Mouse (Mus musculus) E14TG2a.4 (cell line): ENCODE data around the gene Gm11099.
A peak's percentile ranks its signal among the peaks of the same experiment; 100 is the strongest.

Experiments
- H3K27me3 ChIP-seq: 2 replicates; pipeline ENCODE4 v1.6.1; 2014; ENCODE audit warnings: low read length, control low read depth; ENCODE audit not compliant: insufficient read depth
- H3K36me3 ChIP-seq: 2 replicates; pipeline ENCODE4 v1.6.1; 2014; ENCODE audit warnings: low read length, control low read depth; ENCODE audit not compliant: insufficient read depth
- H3K4me1 ChIP-seq: replicated peaks from 2 replicates; pipeline ENCODE4 v1.6.1; 2014; ENCODE audit warnings: low read depth, low read length, control low read depth
- H3K4me3 ChIP-seq: replicated peaks from 2 replicates; pipeline ENCODE4 v1.5.1; 2014; ENCODE audit warnings: mild to moderate bottlenecking, low read length
- H3K9me3 ChIP-seq: 2 replicates; pipeline ENCODE4 v1.6.1; 2014; ENCODE audit warnings: low read length, control low read depth
- CTCF ChIP-seq: conservative IDR thresholded peaks from 2 replicates; pipeline ENCODE4 v1.5.1; 2014; ENCODE audit warnings: low read length
- NANOG ChIP-seq: IDR thresholded peaks from 2 replicates; pipeline ENCODE4 v1.6.1; 2014; ENCODE audit warnings: borderline replicate concordance, low read length, mixed read lengths
- POU5F1 ChIP-seq: IDR thresholded peaks from 2 replicates; pipeline ENCODE4 v1.6.1; 2014; ENCODE audit warnings: low read length, borderline replicate concordance

Gm11099 gene

GRCm38 (mm10) chr2:58859134-58859533 is at the start of gene Gm11099:
Gm11099 (plus strand) TSS chr2:58859434.
- H3K36me3 ChIP-seq = no peaks in the 10 kb centered on the region
- no peaks in the 10 kb centered on the region for H3K4me1 ChIP-seq
- no peaks in the 10 kb centered on the region for H3K27me3 ChIP-seq
- no peaks in the 10 kb centered on the region for H3K9me3 ChIP-seq
- H3K4me3 ChIP-seq = no peak within 1 kb of the TSS
- no peak for TF ChIP-seq NANOG
- TF ChIP-seq CTCF = no peak
- TF ChIP-seq POU5F1 = no peak

DNA sequence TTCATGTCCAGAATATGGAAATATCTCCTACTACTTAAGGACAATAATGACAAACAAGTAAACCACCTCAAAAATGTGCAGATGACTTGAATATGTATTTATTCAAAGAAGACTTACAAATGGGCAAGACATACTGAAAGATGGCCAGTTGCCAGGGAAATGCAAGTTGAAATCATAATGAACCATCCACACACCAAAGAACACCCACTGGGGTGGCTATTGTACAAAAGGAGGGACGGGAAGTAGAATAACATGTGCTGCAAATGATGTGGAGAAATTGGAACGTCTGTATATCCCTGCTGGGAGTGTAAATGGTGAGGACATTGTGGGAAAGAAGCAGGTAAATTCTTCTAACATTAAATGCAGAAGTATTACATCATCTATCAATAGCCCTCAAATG is 46.3 kb upstream of the Gm11099 start:
- Histone ChIP-seq H3K4me1 (no peaks in the 10 kb centered on the region), H3K4me3 (no peak overlapping the region), H3K9me3 (no peaks in the 10 kb centered on the region), H3K36me3 (no peaks in the 10 kb centered on the region), H3K27me3 (no peaks in the 10 kb centered on the region)
- no peak for TF ChIP-seq POU5F1
- no peak for TF ChIP-seq NANOG
- TF ChIP-seq CTCF = no peak

- H3K27me3 ChIP-seq = no peaks in the 10 kb centered on the region
- no peaks in the 10 kb centered on the region for H3K36me3 ChIP-seq
Observed at GRCm38 (mm10) chr2:58828910-58829600, 30.2 kb upstream of the Gm11099 start.

DNA sequence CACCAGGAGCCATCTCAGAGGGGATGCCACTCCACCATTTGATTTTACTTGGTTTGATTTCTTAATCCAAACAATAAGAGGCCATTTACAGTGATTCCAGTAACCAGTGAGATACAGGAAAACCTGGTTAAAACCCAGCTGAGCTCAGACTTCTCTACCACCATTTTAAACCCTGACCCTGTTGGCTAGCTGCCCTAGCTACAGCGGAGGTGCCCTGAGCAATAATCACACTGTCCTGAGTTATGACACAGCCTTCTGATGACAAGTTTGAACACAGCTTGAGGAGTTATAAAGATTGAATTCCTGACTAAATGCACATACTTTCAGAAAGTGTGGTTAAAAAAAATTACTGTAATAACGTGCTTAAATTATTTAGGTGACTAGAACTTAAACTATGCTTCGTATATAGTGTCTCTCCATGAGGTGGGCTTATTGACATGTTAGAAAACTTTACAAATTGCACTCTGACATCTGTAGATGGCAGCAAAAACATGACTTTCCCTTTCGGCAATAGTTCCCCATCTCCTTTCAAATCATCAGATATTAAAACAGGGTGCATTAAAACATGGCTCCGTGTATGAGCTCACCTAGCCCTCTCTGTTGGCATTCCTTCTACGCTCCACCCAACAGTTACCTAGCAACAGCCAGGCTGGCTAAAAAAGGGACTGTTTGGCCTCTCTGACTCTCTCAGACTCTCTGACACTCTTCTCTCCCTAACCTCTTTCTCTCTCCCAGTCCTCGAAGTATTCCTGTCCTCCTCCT is 29.1 kb upstream of the Gm11099 start:
- Histone ChIP-seq H3K4me1 (peaks cover 9% of the 10 kb centered on the region), H3K4me3 (no peak overlapping the region), H3K9me3 (peaks cover 15% of the 10 kb centered on the region), H3K36me3 (no peaks in the 10 kb centered on the region), H3K27me3 (no peaks in the 10 kb centered on the region)
- no peak for TF ChIP-seq NANOG
- TF ChIP-seq CTCF = no peak
- TF ChIP-seq POU5F1 = no peak

More at GRCm38 (mm10) chr2:58828910-58829600, 30.2 kb upstream of the Gm11099 start:
- Histone ChIP-seq H3K9me3 (peaks cover 15% of the 10 kb centered on the region), H3K4me3 (no peak overlapping the region), H3K4me1 (peaks cover 9% of the 10 kb centered on the region)
- TF ChIP-seq POU5F1 = no peak
- no peak for TF ChIP-seq NANOG
- no peak for TF ChIP-seq CTCF

- Histone ChIP-seq H3K4me3 (peak overlapping the region; percentile 41), H3K9me3 (peaks cover 15% of the 10 kb centered on the region), H3K27me3 (no peaks in the 10 kb centered on the region), H3K36me3 (no peaks in the 10 kb centered on the region), H3K4me1 (peaks cover 9% of the 10 kb centered on the region)
- TF ChIP-seq CTCF = no peak
- TF ChIP-seq NANOG = no peak
- TF ChIP-seq POU5F1 = no peak
Observed at GRCm38 (mm10) chr2:58832253-58832980, 26.8 kb upstream of the Gm11099 start.

DNA sequence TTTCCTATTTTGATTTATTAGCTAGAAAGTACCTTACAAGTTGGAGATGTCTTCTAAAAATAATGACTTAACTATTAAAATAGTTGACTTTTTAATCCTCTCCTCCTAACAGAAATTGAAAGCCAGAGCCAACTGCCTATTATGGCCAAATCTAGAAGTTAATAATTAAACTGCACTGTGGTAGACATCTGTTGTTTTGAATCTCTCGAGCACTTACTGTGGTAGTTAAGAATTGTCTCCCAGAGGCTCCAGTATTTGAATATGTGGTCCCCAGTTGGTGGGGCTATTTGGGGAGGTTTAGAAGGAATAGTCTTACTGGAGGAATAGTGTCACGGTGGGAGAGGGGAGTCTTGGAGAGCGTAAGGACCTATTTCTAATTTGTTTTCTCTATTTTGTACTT is 18.2 kb upstream of the Gm11099 start:
- no peaks in the 10 kb centered on the region for H3K36me3 ChIP-seq
- no peaks in the 10 kb centered on the region for H3K27me3 ChIP-seq
- H3K9me3 ChIP-seq = no peaks in the 10 kb centered on the region
- H3K4me3 ChIP-seq = no peak overlapping the region
- TF ChIP-seq POU5F1 = no peak
- no peak for TF ChIP-seq CTCF
- no peak for TF ChIP-seq NANOG
- no peaks in the 10 kb centered on the region for H3K4me1 ChIP-seq

DNA sequence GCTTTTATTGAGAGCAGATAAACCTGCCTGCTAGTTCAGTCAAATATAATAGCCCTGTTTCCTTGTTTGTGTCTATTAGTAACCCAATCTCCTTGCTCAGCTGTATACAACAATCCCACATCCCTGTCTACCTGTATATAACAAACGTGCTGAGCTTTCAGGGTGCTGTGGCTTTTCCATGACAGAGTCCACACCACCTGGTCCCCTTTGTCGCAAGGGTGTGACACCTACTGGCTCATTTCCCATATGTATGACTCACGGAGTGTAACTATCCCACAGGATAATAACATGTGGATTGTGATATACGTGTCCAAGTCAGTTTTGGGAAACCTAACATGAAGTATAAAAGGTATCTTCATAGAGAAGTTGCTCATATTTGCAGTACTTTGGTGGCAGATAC is 16.8 kb upstream of the Gm11099 start:
- no peaks in the 10 kb centered on the region for H3K27me3 ChIP-seq
- H3K9me3 ChIP-seq = no peaks in the 10 kb centered on the region
- TF ChIP-seq CTCF = no peak
- H3K36me3 ChIP-seq = no peaks in the 10 kb centered on the region
- no peaks in the 10 kb centered on the region for H3K4me1 ChIP-seq
- no peak overlapping the region for H3K4me3 ChIP-seq

- H3K4me1 ChIP-seq = no peaks in the 10 kb centered on the region
- H3K36me3 ChIP-seq = no peaks in the 10 kb centered on the region
- H3K4me3 ChIP-seq = no peak overlapping the region
- no peak for TF ChIP-seq CTCF
- TF ChIP-seq POU5F1 = no peak
- TF ChIP-seq NANOG = no peak
- H3K27me3 ChIP-seq = no peaks in the 10 kb centered on the region
- no peaks in the 10 kb centered on the region for H3K9me3 ChIP-seq
Observed at GRCm38 (mm10) chr2:58844499-58844898, 14.7 kb upstream of the Gm11099 start.
